Mouse (Mus musculus) layer of hippocampus, adult 8-10 months (tissue): ENCODE data around the gene Tead1. TPM values are rescaled to one million over a fixed set of nuclear protein-coding genes. Genes with fewer than 3 reads are reported as not detected.
"Not testable (repeated sequence)": the region's sequence is repeated elsewhere in the genome, so short reads cannot be mapped to it uniquely, and the experiment has no call there.

Source experiments
- DNase-seq, 2 experiments: peaks; one replicate each; pipeline ENCODE4 v3.0.0; 2022; ENCODE audit warnings: low spot score in 2 of 2
- total RNA-seq, 4 experiments: library from RNA; stranded (reverse); gene quantifications; 2 replicates each; pipeline ENCODE4 v1.2.4; 2022

Gene Tead1
- total RNA-seq, 4 experiments from 2014 or later = 19.8 to 37.6 (median 27.3) TPM

DNA sequence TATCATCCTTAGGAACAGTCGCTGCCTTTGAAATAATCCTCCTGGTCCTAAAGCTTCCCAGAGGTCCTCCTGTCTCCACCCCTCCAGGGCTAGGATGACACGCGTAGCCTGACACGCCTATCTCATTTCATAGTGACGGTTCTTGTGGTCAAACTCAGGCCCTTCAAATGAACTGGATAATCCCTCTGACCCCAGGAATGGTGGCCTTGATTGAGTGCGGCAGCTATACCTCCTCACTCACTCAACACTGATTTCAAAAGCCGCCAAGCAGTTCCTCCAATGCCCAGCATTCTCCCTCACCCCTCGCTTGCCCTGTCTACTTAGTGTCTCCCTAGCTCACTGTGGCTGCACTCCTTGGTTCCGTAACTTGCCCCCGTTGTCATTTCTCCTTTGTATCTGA lies 230.0 kb downstream of the Tead1 start:
- no peak for DNase-seq

- no peak for DNase-seq
Measured at GRCm38 (mm10) chr7:112912969-112913368, 233.9 kb downstream of the Tead1 start.

DNA sequence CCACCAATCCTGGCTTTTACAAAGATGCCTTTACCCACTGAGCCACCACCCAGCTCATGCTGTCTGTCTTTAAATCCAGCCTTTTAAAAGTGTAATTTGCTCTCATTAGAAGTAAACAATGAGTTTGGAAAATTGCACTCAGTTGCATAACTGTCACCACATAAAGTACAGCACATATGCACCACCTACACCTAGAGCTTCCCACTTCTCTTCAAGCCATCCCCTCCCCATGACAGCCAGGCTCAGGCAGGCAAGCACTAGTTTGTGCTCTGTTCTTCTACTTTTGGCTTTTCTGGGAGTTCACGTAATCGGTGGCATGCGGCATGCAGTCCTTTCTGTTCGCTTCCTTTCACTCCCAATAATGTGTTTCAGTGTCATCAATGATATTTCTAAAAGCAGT lies 236.5 kb downstream of the Tead1 start:
- DNase-seq = peak; percentile 44 to 49

GRCm38 (mm10) chr7:112917613-112918278 lies 238.6 kb downstream of the Tead1 start:
- DNase-seq = no peak

- no peak for DNase-seq
Measured at GRCm38 (mm10) chr7:112918279-112918991, 239.3 kb downstream of the Tead1 start.

DNA sequence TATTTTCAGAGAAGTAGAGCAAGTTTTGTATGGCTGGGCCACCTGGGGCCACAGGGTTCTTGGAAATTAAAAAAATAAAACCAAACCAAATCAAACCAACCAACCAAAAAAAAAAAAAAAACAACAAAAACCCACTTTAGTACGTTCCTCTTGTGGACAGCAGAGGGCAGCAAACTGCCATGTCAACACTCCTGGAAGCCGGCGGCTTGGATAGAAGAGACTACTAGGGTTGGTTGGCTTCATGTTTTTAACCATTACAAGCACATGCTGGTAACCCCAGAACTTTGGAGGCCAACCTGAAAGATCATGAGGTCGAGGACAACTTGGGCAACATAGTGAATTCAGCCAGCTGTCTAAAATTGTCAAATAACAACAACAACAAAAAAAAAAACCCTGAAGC lies 240.7 kb downstream of the Tead1 start:
- DNase-seq = peak in 1 of 2 experiments; percentile 48

- no peak for DNase-seq
Measured at GRCm38 (mm10) chr7:112922801-112923200, 243.7 kb downstream of the Tead1 start.

GRCm38 (mm10) chr7:112923712-112924111 lies 244.6 kb downstream of the Tead1 start:
- DNase-seq = no peak

DNA sequence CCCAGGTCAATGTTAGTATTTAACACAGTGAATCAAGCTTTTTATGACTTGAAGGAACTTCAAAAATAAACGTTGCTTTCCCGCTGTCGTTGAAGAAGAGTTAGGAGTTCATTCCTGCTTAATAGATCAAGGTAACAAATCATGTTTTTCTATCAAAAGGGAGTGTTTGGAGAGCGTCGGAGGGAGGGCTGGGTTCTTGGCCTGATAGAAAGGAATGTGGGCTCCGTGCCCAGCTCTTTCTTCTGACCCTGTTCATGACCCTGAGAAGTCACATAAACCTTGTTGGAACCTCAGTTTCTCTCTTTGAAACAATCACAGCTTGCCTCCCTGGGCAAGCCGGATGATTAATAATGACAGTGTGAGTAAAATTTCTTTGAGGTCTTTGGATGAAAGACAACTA lies 251.6 kb downstream of the Tead1 start:
- DNase-seq = no peak

DNA sequence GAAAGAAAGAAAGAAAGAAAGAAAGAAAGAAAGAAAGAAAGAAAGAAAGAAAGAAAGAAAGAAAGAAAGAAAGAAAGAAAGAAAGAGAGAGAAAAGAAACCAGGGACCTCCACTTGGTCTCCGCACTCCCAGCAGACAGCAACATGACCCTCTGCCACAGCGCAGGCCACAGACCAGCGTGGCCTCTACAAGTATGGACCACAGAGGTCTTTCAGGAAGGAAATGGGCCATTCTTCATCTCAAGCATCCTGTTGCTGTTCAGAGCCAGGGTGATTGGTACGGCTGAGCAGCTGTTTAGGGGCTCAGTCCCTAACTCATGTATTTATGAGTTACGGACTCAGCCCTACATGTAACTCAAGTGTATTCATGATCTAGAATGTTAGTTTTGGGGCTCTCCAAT lies 256.8 kb downstream of the Tead1 start:
- not testable (repeated sequence) for DNase-seq

DNA sequence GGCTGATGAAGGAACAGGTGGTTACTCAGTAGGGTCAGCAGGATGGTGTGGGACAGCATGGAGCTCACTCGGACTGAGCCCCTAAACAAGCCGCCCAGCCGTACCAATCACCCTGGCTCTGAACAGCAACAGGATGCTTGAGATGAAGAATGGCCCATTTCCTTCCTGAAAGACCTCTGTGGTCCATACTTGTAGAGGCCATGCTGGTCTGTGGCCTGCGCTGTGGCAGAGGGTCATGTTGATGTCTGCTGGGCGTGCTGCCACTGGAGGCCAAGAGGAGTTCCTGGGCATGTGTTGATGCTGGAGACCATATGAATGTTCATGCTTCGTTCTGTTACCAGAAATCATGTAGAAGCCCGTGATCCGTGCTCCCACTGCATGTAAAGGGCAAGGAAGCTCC lies 258.0 kb downstream of the Tead1 start:
- no peak for DNase-seq

GRCm38 (mm10) chr7:112938959-112939358 lies 259.8 kb downstream of the Tead1 start:
- DNase-seq = no peak

DNA sequence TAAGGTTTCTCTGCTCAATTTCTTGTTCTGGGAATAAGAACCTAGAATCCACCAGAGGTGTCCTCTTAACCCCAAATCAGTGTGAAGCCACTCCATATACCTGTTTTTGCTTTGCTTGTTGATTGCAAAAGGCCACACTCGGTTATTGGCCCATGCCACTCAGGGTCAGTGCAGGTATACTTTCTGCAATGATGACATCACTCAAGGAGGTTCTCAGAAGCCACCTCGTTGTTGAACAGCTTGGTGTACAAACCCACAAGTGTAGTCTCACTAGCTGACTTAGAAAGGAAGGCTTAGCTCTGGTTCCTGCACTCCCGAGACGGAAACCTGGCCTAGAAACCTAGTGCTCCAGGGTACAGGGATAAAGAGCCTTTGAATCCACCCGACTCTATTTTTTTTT lies 263.4 kb downstream of the Tead1 start:
- DNase-seq = no peak

- DNase-seq = no peak
Measured at GRCm38 (mm10) chr7:112943056-112943455, 263.9 kb downstream of the Tead1 start.

DNA sequence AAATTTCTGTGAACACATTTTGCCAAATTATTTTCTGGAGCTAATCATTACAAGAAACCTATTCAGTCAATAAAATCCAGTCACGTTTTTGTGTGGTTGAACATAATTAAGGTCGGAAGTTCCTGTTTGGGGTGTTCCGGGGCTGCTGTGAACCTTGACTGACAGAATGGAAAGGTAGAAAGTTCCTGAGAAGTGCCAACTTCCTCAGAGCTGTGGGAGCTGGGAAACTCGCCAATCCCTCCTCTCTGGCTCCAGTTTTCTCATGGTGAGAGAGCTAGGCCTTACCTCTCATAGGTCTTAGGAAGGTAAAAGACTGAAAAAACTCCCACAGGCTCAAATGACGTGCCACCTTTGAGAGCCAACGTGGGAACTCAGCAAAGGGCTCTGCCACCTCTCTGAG lies 267.6 kb downstream of the Tead1 start:
- no peak for DNase-seq

DNA sequence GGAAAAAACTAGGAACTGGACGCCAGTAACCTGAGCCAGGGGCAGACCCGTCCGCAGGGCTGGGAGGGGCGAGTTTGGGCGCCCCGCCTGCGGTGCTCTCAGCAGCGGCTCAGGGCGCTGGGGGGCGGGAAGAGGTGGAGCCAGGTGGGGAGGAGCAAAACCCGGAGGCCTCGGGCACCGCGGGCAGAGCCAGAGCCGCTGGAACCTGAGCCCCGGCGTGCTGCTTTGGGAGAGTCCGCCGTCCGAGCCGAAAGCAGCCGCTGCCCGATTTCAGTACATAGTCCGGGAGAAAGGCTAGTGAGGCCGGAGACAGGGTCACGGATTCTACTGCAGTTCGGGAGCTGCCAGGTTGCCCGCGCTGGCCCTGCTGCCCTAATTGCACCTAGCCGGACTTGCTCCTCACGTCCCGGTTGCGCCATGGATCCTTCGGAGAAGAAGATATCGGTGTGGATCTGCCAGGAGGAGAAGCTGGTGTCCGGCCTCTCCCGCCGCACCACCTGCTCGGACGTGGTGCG lies 274.7 kb downstream of the Tead1 start, which contains the start of gene Rassf10:
TSS of gene Rassf10 (plus strand) at position 186 of the 515 bp plus-strand sequence.
- no peak for DNase-seq

GRCm38 (mm10) chr7:112954351-112955102 lies 275.4 kb downstream of the Tead1 start:
- DNase-seq = no peak

DNA sequence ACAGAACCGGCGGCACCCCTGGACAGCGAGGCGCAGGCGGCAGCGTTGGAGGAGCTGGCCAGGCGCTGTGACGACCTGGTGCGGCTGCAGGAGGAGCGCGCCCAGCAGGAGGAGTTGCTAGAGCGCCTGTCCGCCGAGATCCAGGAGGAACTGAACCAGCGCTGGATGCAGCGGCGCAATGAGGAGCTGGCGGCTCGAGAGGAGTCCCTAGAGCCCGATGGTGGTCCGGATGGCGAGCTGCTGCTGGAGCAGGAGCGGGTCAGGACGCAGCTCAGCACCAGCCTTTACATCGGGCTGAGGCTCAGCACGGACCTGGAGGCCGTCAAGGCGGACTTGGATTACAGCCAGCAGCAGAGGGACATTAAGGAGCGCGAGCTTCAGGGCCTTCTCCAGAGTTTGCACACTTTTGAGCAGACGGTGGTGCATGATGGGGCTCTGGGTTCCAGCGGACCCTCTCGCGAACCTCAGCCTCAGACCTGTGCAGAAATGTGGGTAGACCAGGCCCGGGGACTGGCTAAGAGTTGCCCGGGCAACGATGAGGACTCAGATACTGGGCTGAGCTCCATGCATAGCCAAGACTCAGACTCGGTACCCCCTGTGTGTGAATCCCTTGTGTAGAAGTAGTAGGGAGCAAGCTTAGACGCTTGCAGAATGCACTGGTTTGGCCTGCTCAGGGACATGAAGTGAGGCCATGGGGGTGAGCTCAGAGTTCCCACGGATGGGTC lies 276.1 kb downstream of the Tead1 start:
- no peak for DNase-seq

GRCm38 (mm10) chr7:112955955-112956354 lies 276.8 kb downstream of the Tead1 start:
- no peak for DNase-seq
